Mouse (Mus musculus) kidney, adult 11 months (tissue): ENCODE measurements around the gene Hsf5.
A peak's percentile ranks its signal among the peaks of the same experiment; 100 is the strongest.

Source experiments
- DNase-seq: peaks from one replicate; pipeline ENCODE4 v3.0.0; 2022

The Hsf5 gene

GRCm38 (mm10) chr11:87642865-87643264 is 25.9 kb downstream of the Hsf5 start:
- no peak for DNase-seq

- DNase-seq = no peak
Observed at GRCm38 (mm10) chr11:87654693-87655092, 37.7 kb downstream of the Hsf5 start.

GRCm38 (mm10) chr11:87659216-87659615 is 42.3 kb downstream of the Hsf5 start:
- DNase-seq = no peak

GRCm38 (mm10) chr11:87662407-87662806 is 45.4 kb downstream of the Hsf5 start, which contains the start of gene Rnf43:
Gene Rnf43, plus strand, starts transcription at chr11:87662722.
- peak; percentile 93 for DNase-seq

DNA sequence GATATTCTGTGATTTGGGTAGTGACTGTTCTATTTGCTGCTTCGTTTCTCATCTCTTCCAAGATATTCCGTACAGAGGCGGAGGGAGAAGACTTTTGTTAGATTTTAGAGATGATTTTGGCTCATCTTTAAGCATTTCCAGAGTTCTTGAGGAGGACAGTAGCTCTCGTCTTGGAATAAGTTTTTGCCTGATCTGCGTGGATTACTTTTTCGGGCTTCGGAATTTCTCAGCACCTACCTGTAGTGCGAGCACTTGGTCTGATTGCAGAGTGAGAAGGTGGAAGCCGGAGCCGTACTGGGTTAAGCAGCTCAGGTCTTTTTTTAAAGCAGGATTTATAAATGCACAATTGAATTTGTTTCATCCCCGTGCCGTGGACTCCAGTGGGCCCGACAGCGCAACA is 45.9 kb downstream of the Hsf5 start:
- no peak for DNase-seq

DNA sequence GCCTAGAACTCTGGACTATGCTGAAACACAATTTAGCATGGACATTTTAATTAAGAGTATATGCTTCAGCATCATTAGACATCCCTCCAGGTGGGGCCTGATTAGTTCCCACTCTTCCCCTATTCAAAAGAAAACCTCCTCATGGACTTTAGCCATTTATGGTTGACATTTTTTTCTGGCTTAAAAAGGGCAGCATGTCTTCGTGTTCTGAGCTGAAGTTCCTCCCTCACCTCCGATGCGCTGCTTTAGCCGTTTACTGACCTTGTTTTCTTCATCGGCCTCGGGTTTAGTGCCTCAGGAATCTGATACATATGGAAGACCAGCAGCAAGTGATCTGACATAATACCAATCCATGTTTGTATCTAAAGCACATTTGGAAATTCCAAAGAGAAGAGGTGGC is 47.0 kb downstream of the Hsf5 start:
- DNase-seq = no peak

- no peak for DNase-seq
Observed at GRCm38 (mm10) chr11:87664521-87664920, 47.6 kb downstream of the Hsf5 start.

DNA sequence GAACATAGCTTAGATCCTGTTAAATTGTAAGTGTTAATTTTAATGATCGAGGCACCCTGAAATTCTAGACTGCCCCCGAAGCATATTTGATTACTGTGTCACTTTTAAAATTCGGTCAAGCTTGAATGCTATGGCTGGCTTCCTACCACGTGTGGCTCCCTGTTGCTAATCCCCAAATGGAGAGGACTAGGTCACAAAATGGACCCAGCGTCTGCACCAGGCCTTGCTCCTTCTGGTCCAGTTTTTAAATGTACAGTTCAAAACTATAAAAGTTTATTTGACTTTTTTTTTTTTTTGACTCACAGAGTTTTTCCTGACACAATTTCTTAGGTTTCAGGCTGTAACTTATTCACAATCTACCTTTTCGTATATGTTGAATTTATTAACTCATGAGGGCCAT is 48.3 kb downstream of the Hsf5 start:
- no peak for DNase-seq

DNA sequence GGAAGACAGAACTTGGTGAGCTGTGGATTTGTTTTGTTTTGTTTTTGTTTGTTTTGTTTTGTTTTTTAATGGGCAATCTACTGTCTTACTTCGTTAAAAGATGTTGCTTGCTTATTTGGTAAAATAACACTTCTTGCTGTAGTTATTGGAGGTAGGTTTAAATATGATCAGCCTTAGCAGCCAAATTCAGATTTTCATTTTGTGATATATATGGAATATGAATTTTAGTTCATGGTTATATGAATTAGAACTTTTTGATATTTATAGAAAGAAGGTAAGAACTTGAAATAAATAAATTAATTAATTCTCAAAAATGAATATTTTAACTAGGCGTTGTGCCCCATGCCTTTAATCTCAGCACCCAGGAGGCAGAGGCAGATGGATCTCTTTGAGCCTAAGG is 48.7 kb downstream of the Hsf5 start:
- no peak for DNase-seq

GRCm38 (mm10) chr11:87666256-87667035 is 49.5 kb downstream of the Hsf5 start:
- no peak for DNase-seq

- DNase-seq = no peak
Observed at GRCm38 (mm10) chr11:87667107-87668090, 50.4 kb downstream of the Hsf5 start.

- no peak for DNase-seq
Observed at GRCm38 (mm10) chr11:87673282-87673681, 56.3 kb downstream of the Hsf5 start.

GRCm38 (mm10) chr11:87675606-87676005 is 58.6 kb downstream of the Hsf5 start:
- DNase-seq = no peak

GRCm38 (mm10) chr11:87677756-87678155 is 60.8 kb downstream of the Hsf5 start:
- DNase-seq = no peak

DNA sequence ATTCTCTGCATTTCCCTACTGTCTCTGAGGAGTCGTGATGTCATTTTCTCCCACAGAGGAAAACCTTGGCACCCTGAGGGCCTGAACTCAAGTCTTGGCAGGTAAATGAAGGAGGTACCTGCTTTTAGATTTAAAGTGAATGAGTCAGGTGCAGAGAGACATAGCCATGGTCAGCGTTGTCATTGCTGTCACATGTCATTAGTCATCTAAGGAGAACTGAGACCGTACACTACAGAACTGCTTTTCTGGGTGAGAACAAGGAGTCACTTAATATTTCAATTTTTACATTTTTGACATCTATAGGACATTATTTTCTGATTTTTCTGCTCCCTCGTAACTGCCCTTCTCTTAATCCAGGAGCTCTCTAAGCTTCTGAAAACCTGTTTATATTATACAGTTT is 61.6 kb downstream of the Hsf5 start:
- DNase-seq = no peak

DNA sequence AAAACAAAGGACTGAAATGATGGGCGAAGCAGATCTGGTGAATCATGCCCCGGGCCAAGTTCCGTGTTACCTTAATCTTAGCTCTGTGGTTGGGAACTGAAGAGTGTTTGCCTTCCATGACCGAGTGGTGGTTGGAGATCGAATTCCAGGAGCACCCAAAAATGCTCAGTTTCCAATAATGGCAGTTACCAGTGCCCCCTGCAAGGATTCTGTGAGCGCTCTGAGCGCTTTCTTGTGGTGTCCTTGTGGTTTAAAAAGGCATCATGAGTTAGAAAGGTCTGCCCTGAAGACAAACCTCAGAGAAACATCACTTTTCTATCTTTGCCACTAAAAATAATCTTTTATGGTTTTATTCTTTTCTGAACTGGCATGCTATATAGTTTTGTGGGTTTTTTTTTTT is 62.0 kb downstream of the Hsf5 start:
- no peak for DNase-seq

GRCm38 (mm10) chr11:87680786-87681185 is 63.8 kb downstream of the Hsf5 start:
- DNase-seq = no peak

DNA sequence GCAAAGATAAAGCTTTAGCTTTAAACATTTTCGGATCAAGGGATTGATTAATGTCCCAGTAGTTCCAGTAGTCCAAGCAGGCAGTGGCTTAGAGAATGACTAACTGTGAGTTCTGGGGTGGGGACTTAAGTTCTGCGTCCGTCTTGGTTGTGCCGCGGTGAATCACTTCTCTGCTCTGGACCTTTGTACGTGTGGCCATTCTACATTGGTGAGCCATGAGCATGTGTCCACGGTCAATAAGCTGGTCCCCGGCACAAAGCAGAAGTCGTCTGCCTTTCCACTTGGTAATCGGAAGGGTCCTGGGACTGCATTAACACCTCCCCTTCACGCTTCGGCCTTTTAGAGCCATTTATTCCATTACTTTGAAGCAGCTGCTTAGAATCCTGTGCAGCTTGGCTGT is 65.1 kb downstream of the Hsf5 start:
- DNase-seq = no peak

- no peak for DNase-seq
Observed at GRCm38 (mm10) chr11:87682838-87683571, 66.0 kb downstream of the Hsf5 start.

GRCm38 (mm10) chr11:87686407-87686806 is 69.4 kb downstream of the Hsf5 start:
- no peak for DNase-seq

- DNase-seq = no peak
Observed at GRCm38 (mm10) chr11:87687246-87688225, 70.6 kb downstream of the Hsf5 start.
